Mouse (Mus musculus): Measurements from ENCODE around the gene Themis2. TPM values are rescaled to one million over a fixed set of nuclear protein-coding genes. Genes with fewer than 3 reads are reported as not detected.
"Not testable (repeated sequence)": the region's sequence is repeated elsewhere in the genome, so short reads cannot be mapped to it uniquely, and the experiment has no call there.

The Themis2 gene
- polyA plus RNA-seq, 1 experiment from 2014 or later, result 0.50 TPM

- H3K4me3 ChIP-seq (replicated peaks), result no peak overlapping the region
- H3K4me1 ChIP-seq, result no peaks in the 10 kb centered on the region
- H3K4me2 ChIP-seq, result no peak overlapping the region
- no peaks in the 10 kb centered on the region for H3K9me3 ChIP-seq (replicated peaks)
- H3K36me3 ChIP-seq, result peaks cover 78% of the 10 kb centered on the region
- H3K9ac ChIP-seq (replicated peaks), result no peak overlapping the region
- no peaks in the 10 kb centered on the region for H3K27me3 ChIP-seq (replicated peaks)
- no peak overlapping the region for H3K27ac ChIP-seq (replicated peaks)
- no peak for ATAC-seq (ENCODE audit: low FRiP score)
- WGBS, result 87% methylated on average over 3 of the region's 3 CpGs
Observed at GRCm38 (mm10) chr4:132774905-132775304, 21.3 kb downstream of the Themis2 start.

GRCm38 (mm10) chr4:132771776-132772175, 24.4 kb downstream of the Themis2 start:
- Histone ChIP-seq H3K4me3 (replicated peaks) (no peak overlapping the region), H3K27me3 (replicated peaks) (no peaks in the 10 kb centered on the region), H3K4me2 (no peak overlapping the region), H3K27ac (replicated peaks) (no peak overlapping the region), H3K9me3 (replicated peaks) (no peaks in the 10 kb centered on the region), H3K9ac (replicated peaks) (no peak overlapping the region), H3K36me3 (peaks cover 52% of the 10 kb centered on the region), H3K4me1 (peaks cover 15% of the 10 kb centered on the region)
- 94% methylated on average over 9 of the region's 9 CpGs for WGBS
- no peak for ATAC-seq (ENCODE audit: low FRiP score)

- under 1% methylated on average over 66 of the region's 71 CpGs for WGBS
- Histone ChIP-seq H3K27ac (replicated peaks) (peak within 1 kb of the TSS; percentile 56), H3K27me3 (replicated peaks) (no peaks in the 10 kb centered on the region), H3K4me3 (replicated peaks) (peak within 1 kb of the TSS; percentile 91), H3K9ac (replicated peaks) (peak within 1 kb of the TSS; percentile 67), H3K9me3 (replicated peaks) (no peaks in the 10 kb centered on the region), H3K4me2 (peak within 1 kb of the TSS; percentile 96), H3K36me3 (peaks cover 22% of the 10 kb centered on the region), H3K4me1 (peaks cover 15% of the 10 kb centered on the region)
- peak; percentile 98 for ATAC-seq (ENCODE audit: low FRiP score)
Observed at GRCm38 (mm10) chr4:132767914-132768876, 28.0 kb downstream of the Themis2 start, which contains the start of gene Rpa2. Gene Rpa2 (plus strand): TSS chr4:132768332.

GRCm38 (mm10) chr4:132763125-132763524, 33.1 kb downstream of the Themis2 start:
- not testable (repeated sequence) for ATAC-seq (ENCODE audit: low FRiP score)
- WGBS, result 96% methylated on average over 3 of the region's 3 CpGs

GRCm38 (mm10) chr4:132762602-132763001, 33.6 kb downstream of the Themis2 start:
- H3K4me2 ChIP-seq, result no peak overlapping the region
- H3K9me3 ChIP-seq (replicated peaks), result no peaks in the 10 kb centered on the region
- WGBS, result 82% methylated on average over 6 of the region's 6 CpGs
- H3K4me3 ChIP-seq (replicated peaks), result no peak overlapping the region
- no peak overlapping the region for H3K27ac ChIP-seq (replicated peaks)
- ATAC-seq (ENCODE audit: low FRiP score), result no peak
- no peaks in the 10 kb centered on the region for H3K36me3 ChIP-seq
- peaks cover 2% of the 10 kb centered on the region; the same call in 1 of the 2 replicates for H3K4me1 ChIP-seq
- peaks cover 6% of the 10 kb centered on the region for H3K27me3 ChIP-seq (replicated peaks)
- H3K9ac ChIP-seq (replicated peaks), result no peak overlapping the region

More at GRCm38 (mm10) chr4:132763125-132763524, 33.1 kb downstream of the Themis2 start:
- H3K36me3 ChIP-seq; H3K4me2 ChIP-seq; H3K9me3 ChIP-seq (replicated peaks); H3K27ac ChIP-seq (replicated peaks); H3K4me1 ChIP-seq; H3K27me3 ChIP-seq (replicated peaks); H3K4me3 ChIP-seq (replicated peaks); H3K9ac ChIP-seq (replicated peaks): not testable (repeated sequence)

GRCm38 (mm10) chr4:132760296-132760695, 35.9 kb downstream of the Themis2 start:
- Histone ChIP-seq H3K27me3 (replicated peaks) (peaks cover 18% of the 10 kb centered on the region), H3K27ac (replicated peaks) (no peak overlapping the region), H3K4me3 (replicated peaks) (no peak overlapping the region), H3K9ac (replicated peaks) (no peak overlapping the region), H3K4me1 (peaks cover 11% of the 10 kb centered on the region), H3K36me3 (no peaks in the 10 kb centered on the region), H3K9me3 (replicated peaks) (no peaks in the 10 kb centered on the region), H3K4me2 (no peak overlapping the region)
- ATAC-seq (ENCODE audit: low FRiP score), result no peak
- 82% methylated on average over 3 of the region's 3 CpGs for whole genome bisulfite sequencing

GRCm38 (mm10) chr4:132757633-132758351, 38.4 kb downstream of the Themis2 start:
- no peak overlapping the region for H3K4me3 ChIP-seq (replicated peaks)
- H3K9me3 ChIP-seq (replicated peaks), result no peaks in the 10 kb centered on the region
- H3K4me2 ChIP-seq, result peak overlapping the region; percentile 83; the same call in 1 of the 2 replicates
- H3K9ac ChIP-seq (replicated peaks), result no peak overlapping the region
- WGBS, result 86% methylated on average over 7 of the region's 7 CpGs
- ATAC-seq (ENCODE audit: low FRiP score), result no peak
- H3K27me3 ChIP-seq (replicated peaks), result peaks cover 18% of the 10 kb centered on the region
- no peaks in the 10 kb centered on the region for H3K36me3 ChIP-seq
- H3K4me1 ChIP-seq, result peaks cover 11% of the 10 kb centered on the region
- H3K27ac ChIP-seq (replicated peaks), result no peak overlapping the region

- Histone ChIP-seq H3K27ac (replicated peaks) (no peak within 1 kb of the TSS), H3K9me3 (replicated peaks) (no peaks in the 10 kb centered on the region), H3K9ac (replicated peaks) (peak within 1 kb of the TSS; percentile 39; the same call in 1 of the 2 replicates), H3K36me3 (no peaks in the 10 kb centered on the region), H3K4me1 (peaks cover 11% of the 10 kb centered on the region), H3K27me3 (replicated peaks) (peaks cover 18% of the 10 kb centered on the region), H3K4me3 (replicated peaks) (peak within 1 kb of the TSS; percentile 39), H3K4me2 (peak within 1 kb of the TSS; percentile 83)
- WGBS, result under 1% methylated on average over 22 of the region's 22 CpGs
- ATAC-seq (ENCODE audit: low FRiP score), result peak; percentile 73
Observed at GRCm38 (mm10) chr4:132756974-132757373, 39.2 kb downstream of the Themis2 start, which contains the start of gene Smpdl3b. Gene Smpdl3b (minus strand): TSS chr4:132757252.

- Histone ChIP-seq H3K4me1 (peaks cover 11% of the 10 kb centered on the region), H3K4me3 (replicated peaks) (no peak overlapping the region), H3K27me3 (replicated peaks) (peaks cover 15% of the 10 kb centered on the region), H3K36me3 (no peaks in the 10 kb centered on the region), H3K4me2 (no peak overlapping the region), H3K9ac (replicated peaks) (no peak overlapping the region), H3K9me3 (replicated peaks) (no peaks in the 10 kb centered on the region), H3K27ac (replicated peaks) (no peak overlapping the region)
- WGBS, result 77% methylated on average over 6 of the region's 6 CpGs
- no peak for ATAC-seq (ENCODE audit: low FRiP score)
Observed at GRCm38 (mm10) chr4:132752992-132753391, 43.2 kb downstream of the Themis2 start.

- Histone ChIP-seq H3K27me3 (replicated peaks) (no peaks in the 10 kb centered on the region), H3K4me3 (replicated peaks) (no peak overlapping the region), H3K36me3 (no peaks in the 10 kb centered on the region), H3K9me3 (replicated peaks) (no peaks in the 10 kb centered on the region), H3K4me1 (peaks cover 7% of the 10 kb centered on the region), H3K9ac (replicated peaks) (no peak overlapping the region), H3K4me2 (no peak overlapping the region), H3K27ac (replicated peaks) (no peak overlapping the region)
- no peak for ATAC-seq (ENCODE audit: low FRiP score)
- WGBS, result 88% methylated on average over 6 of the region's 6 CpGs
Observed at GRCm38 (mm10) chr4:132749258-132749982, 46.8 kb downstream of the Themis2 start.

- 92% methylated on average over 4 of the region's 4 CpGs for WGBS
- no peak overlapping the region for H3K4me2 ChIP-seq
- H3K27ac ChIP-seq (replicated peaks), result no peak overlapping the region
- H3K9me3 ChIP-seq (replicated peaks), result no peaks in the 10 kb centered on the region
- no peaks in the 10 kb centered on the region for H3K27me3 ChIP-seq (replicated peaks)
- no peaks in the 10 kb centered on the region for H3K36me3 ChIP-seq
- no peak overlapping the region for H3K9ac ChIP-seq (replicated peaks)
- ATAC-seq (ENCODE audit: low FRiP score), result no peak
- no peak overlapping the region for H3K4me3 ChIP-seq (replicated peaks)
- peaks cover 14% of the 10 kb centered on the region for H3K4me1 ChIP-seq
Observed at GRCm38 (mm10) chr4:132748778-132749177, 47.4 kb downstream of the Themis2 start.

Data from neural tube, embryonic 15.5 days (tissue).